Mouse (Mus musculus) testis, postnatal 14 days (tissue): ENCODE results near the gene Xpnpep3.
A peak's percentile ranks its signal among the peaks of the same experiment; 100 is the strongest.

ENCODE experiments used
- DNase-seq: peaks from one replicate; pipeline ENCODE4 v3.0.0; 2021; ENCODE audit warnings: low spot score

The Xpnpep3 gene

GRCm38 (mm10) chr15:81399638-81400315 lies at the start of gene Xpnpep3, which contains the start of gene St13:
Gene Xpnpep3, plus strand, starts transcription at chr15:81400138.
Gene St13, minus strand, starts transcription at chr15:81400077.
- DNase-seq: peak; percentile 96

GRCm38 (mm10) chr15:81350401-81350800 lies 49.5 kb upstream of the Xpnpep3 start:
- no peak for DNase-seq

DNA sequence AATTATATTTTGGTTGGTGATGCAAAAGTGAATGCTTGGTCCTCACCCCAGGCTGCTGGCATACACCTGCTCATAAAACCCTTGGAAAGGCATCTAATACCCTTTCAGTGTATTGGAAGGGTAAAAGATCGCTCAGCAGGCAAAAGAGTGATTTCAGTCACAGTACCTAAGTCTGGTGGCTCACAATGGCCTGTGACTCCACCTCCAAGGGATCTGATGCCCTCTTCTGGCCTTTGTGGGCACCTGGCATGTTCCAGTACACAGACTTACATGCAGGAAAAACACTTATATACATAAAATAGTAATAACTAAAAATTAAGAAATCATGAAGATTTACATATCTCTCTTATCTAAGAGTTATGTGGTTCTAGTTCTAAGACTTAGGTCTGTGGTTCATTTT lies 47.3 kb upstream of the Xpnpep3 start:
- no peak for DNase-seq

- no peak for DNase-seq
These were observed 44.7 kb upstream of the Xpnpep3 start for GRCm38 (mm10) chr15:81355146-81355761.

GRCm38 (mm10) chr15:81356946-81357345 lies 43.0 kb upstream of the Xpnpep3 start:
- no peak for DNase-seq

- no peak for DNase-seq
These were observed 41.0 kb upstream of the Xpnpep3 start for GRCm38 (mm10) chr15:81358943-81359342.

DNA sequence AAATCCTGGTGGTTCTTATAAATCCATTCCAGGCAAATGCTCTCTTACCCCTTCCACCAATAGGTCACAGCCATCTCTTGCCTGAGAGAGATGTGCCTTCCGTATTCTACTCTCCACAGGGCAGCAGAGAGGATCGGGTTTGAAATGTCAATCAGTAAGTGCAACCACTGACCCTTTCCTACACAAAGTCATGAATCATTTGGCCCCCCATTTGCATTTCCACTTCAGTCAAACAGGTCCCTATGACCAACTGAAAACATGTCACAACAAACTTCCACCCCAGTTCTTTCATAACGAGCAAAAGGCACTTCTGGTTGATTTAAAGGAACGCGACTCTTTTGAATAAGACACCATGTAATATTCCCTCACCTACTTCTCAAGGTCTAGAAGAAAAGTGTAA lies 40.5 kb upstream of the Xpnpep3 start:
- no peak for DNase-seq

DNA sequence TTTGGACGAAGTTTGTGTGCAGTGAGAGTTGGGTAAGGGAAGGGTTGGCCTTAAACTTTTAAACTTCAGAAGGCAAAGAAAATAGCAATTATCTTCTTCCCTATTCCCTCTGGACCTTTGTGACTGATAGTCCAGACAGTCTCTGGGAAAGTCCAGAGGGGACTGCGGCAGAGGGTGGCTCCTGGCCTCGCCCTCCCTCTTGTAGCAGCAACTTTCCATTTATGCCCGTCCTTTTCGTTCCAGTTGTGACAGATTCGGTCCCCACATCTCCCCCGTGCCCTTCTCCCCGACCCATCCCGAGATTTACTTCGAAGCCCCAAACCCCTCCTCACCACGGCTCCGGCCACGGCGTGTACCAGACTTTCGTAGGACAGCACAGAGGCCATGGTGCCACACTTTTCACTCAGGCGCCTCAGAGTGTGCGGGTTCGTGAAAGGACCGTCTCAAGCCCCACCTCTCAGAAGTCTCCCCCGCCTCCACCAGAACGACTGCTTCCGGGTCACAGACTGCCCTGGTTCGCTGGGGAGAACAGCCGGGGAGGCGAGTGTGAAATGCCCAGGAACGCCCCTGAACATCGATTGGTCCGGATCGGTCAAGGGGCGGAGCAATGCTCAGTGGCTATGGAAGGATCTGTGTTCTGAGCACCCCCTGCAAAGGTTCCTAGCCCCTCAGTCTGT lies 39.5 kb upstream of the Xpnpep3 start, which contains the start of gene Slc25a17:
Slc25a17 (minus strand) TSS at position 468 of the 677 bp plus-strand sequence.
- peak; percentile 94 for DNase-seq

- DNase-seq: no peak
These were observed 38.9 kb upstream of the Xpnpep3 start for GRCm38 (mm10) chr15:81361022-81361404.

GRCm38 (mm10) chr15:81361417-81362015 lies 38.4 kb upstream of the Xpnpep3 start:
- DNase-seq: no peak

DNA sequence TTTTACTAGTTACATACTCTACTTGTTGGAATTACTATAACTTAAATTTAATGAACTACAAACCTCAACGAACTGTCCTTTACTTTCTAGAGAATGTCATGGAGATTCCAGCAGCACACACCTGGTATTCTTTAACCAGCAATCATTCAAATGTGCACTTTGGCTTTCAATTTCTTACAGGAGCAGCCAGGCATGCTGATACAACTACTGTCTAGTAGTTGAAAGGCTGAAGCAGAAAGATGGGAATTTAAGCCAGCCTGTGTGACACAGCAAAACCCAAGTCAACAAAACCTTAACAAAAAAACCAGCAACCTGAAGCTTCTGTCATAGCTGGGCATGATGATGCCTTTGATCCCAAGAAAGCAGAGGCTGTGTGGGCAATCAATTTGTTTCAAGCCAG lies 37.4 kb upstream of the Xpnpep3 start:
- no peak for DNase-seq

GRCm38 (mm10) chr15:81364271-81364670 lies 35.7 kb upstream of the Xpnpep3 start:
- no peak for DNase-seq

- no peak for DNase-seq
These were observed 34.7 kb upstream of the Xpnpep3 start for GRCm38 (mm10) chr15:81365246-81365645.

DNA sequence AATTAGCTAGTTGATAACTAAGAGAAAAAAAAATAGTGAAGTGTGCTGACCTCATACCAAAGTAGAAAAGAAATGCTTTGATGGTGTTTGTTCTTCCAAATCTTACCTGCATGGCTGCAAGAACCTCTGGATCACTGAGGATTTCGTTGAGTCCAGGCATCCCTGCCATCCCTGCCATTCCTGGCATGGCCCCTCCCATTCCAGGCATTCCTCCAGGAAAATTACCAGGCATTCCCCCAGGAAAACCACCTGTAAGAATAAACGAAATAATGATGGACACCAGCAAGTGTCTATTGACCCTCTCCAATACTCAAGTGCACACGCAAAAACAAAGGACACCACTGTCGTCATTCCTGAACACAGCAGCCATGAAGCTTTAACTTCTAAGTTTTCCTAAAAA lies 33.7 kb upstream of the Xpnpep3 start:
- no peak for DNase-seq

DNA sequence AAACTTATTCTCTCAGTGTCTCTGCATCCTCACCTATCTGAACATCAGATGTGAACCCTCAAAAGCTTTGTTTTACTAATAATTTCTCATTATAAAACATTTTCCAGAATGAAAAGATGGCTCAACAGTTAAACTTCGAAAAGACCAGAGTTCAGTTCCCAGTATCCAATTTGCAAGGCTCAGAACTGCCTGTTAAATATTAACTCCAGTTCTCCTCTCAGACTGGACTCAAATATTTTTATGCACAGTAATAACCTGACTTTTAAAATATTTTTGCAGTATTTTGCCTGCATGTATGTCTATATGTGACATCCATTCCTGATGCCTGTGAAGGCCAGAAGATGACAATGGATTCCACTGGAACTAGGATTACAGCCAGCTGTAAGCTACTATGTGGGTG lies 31.3 kb upstream of the Xpnpep3 start:
- DNase-seq: no peak

- no peak for DNase-seq
These were observed 29.6 kb upstream of the Xpnpep3 start for GRCm38 (mm10) chr15:81370356-81370755.

GRCm38 (mm10) chr15:81374621-81375020 lies 25.3 kb upstream of the Xpnpep3 start:
- DNase-seq: no peak

- DNase-seq: no peak
These were observed 21.1 kb upstream of the Xpnpep3 start for GRCm38 (mm10) chr15:81378845-81379244.

DNA sequence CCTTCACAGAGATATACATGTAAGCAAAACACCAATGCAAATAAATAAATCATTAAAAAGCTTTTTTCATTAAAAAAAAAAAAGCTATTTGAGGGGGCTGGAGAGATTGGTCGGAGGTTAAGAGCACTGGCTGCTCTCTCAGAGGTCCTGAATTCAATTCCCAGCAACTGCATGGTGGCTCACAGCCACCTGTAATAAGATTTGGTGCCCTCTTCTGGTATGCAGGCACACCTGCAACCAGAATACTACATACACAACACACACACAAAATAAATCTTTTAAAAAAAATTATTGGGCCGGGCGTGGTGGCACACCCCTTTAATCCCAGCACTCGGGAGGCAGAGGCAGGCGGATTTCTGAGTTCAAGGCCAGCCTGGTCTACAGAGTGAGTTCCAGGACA lies 13.6 kb upstream of the Xpnpep3 start:
- DNase-seq: no peak

DNA sequence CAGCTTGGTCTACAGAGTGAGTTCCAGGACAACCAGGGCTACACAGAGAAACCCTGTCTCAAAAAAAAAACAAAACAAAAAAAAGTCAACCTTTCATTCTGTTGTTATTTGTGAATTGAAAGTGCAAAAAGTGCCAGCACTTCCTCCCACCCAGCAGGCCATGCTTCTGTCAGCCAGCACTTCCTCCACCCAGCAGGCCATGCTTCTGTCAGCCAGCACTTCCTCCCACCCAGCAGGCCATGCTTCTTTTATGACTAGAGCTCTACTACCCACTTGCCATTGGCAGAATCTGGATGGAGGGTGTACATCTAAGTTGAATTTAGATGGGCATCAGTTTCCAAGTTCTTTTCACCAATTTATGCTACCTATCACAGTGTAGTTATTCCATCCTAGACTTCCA lies 6.9 kb upstream of the Xpnpep3 start:
- no peak for DNase-seq

- DNase-seq: no peak
These were observed 5.6 kb upstream of the Xpnpep3 start for GRCm38 (mm10) chr15:81394211-81394915.

GRCm38 (mm10) chr15:81398189-81398588 lies 1.7 kb upstream of the Xpnpep3 start:
- no peak for DNase-seq
